ENCODE assay signal across 7 mouse cellular contexts in genomic region chr5:142478829-142479435, GRCm38 (mm10). TPM values are rescaled to one million over a fixed set of nuclear protein-coding genes. Genes with fewer than 3 reads are reported as not detected.
A peak's percentile ranks its signal among the peaks of the same experiment; 100 is the strongest.
DNase-seq lines count a peak whose midpoint lies in the region; ATAC-seq lines count a peak whose summit lies in the region.

No protein-coding gene starts in this region.

- H3K27me3 ChIP-seq in intestine, embryonic 14.5 days (replicated peaks; ENCODE audit: control insufficient read depth, insufficient read depth, low read length) = no peaks in the 10 kb centered on the region
- no peaks in the 10 kb centered on the region for H3K27me3 ChIP-seq in midbrain, embryonic 11.5 days (ENCODE audit: control insufficient read depth, insufficient read depth, low read length)

- peak; percentile 57; the same call in 1 of the 2 replicates for ATAC-seq in intestine, embryonic 14.5 days (replicated peaks; ENCODE audit: low FRiP score, low TSS enrichment, low read depth)
- ATAC-seq in midbrain, embryonic 11.5 days (ENCODE audit: low FRiP score) = peak; percentile 79

- H3K36me3 ChIP-seq in intestine, embryonic 14.5 days (ENCODE audit: control insufficient read depth, insufficient read depth, low read length) = no peaks in the 10 kb centered on the region
- H3K36me3 ChIP-seq in midbrain, embryonic 11.5 days (ENCODE audit: control insufficient read depth, insufficient read depth, low read length) = no peaks in the 10 kb centered on the region

- 30% methylated on average over 17 of the region's 17 CpGs for WGBS in intestine, embryonic 14.5 days
- 31% methylated on average over 17 of the region's 17 CpGs for WGBS in midbrain, embryonic 11.5 days

- no peak overlapping the region for H3K27ac ChIP-seq in intestine, embryonic 14.5 days (ENCODE audit: low read depth)
- no peak overlapping the region for H3K27ac ChIP-seq in midbrain, embryonic 11.5 days (ENCODE audit: low read depth, low read length)

- H3K9me3 ChIP-seq in intestine, embryonic 14.5 days (ENCODE audit: control insufficient read depth, low read length) = no peaks in the 10 kb centered on the region
- H3K9me3 ChIP-seq in midbrain, embryonic 11.5 days (ENCODE audit: control insufficient read depth, low read length) = no peaks in the 10 kb centered on the region

- intact Hi-C loops in left cerebral cortex, postnatal 25 days (cut with DNase I) = loop anchor here (2.0 to 5.0 kb wide), 2 partner anchors 72 to 148 kb away; partner anchors contain the start of genes Radil and Wipi2

- no peaks in the 10 kb centered on the region; the same call in 1 of the 2 replicates for H3K4me1 ChIP-seq in intestine, embryonic 14.5 days (replicated peaks; ENCODE audit: control insufficient read depth, insufficient read depth, low read length)
- H3K4me1 ChIP-seq in midbrain, embryonic 11.5 days (ENCODE audit: control insufficient read depth, insufficient read depth, low read length) = no peaks in the 10 kb centered on the region

- no peak overlapping the region for H3K9ac ChIP-seq in intestine, embryonic 14.5 days (ENCODE audit: low read length)
- no peak overlapping the region; the same call in 1 of the 2 replicates for H3K9ac ChIP-seq in midbrain, embryonic 11.5 days (ENCODE audit: low read length)

- H3K4me3 ChIP-seq in intestine, embryonic 14.5 days (ENCODE audit: low read depth, low read length) = no peak overlapping the region
- H3K4me3 ChIP-seq in midbrain, embryonic 11.5 days (ENCODE audit: low read depth, low read length) = no peak overlapping the region

- DNase-seq in adrenal gland, adult 8-10 months = peak; percentile 62
- DNase-seq in embryo, embryonic 11 days = peak; percentile 89
- DNase-seq in gastrocnemius, postnatal 25 days = peak; percentile 55
- DNase-seq in intestine, embryonic 14.5 days (ENCODE audit: low spot score) = peak; percentile 93
- peak; percentile 82 to 86 for DNase-seq in left cerebral cortex, postnatal 25 days (ENCODE audit: low spot score in 2 of 2)
- DNase-seq in midbrain, embryonic 11.5 days (ENCODE audit: low spot score, missing footprints) = peak; percentile 99
- DNase-seq in right cerebral cortex, postnatal 4 days = peak; percentile 97

- peak overlapping the region; percentile 33; the same call in 1 of the 2 replicates for H3K4me2 ChIP-seq in intestine, embryonic 14.5 days (ENCODE audit: low read length)
- H3K4me2 ChIP-seq in midbrain, embryonic 11.5 days = no peak overlapping the region

RNA-seq across cellular contexts. Expression of gene Ap5z1, which starts 15.2 kb away (rescaled TPM):
- total RNA-seq in adrenal gland, adult 8-10 months (2022) = 10 to 100 TPM; 18.4 to 36.8 (median 26.5) TPM
- 1 to 10 TPM; 2.5 to 4.0 TPM for total RNA-seq in gastrocnemius, postnatal 25 days (2021)
- polyA plus RNA-seq in intestine, embryonic 14.5 days (2014; fragmentation: Nextera tagmentation; extraction: Ambion mirVana) = 10.5 and 12.3 TPM in 2 replicates
- total RNA-seq in left cerebral cortex, postnatal 25 days (2021) = 10 to 100 TPM; 19.0 TPM
- 8.8 and 10.5 TPM in 2 replicates for polyA plus RNA-seq in midbrain, embryonic 11.5 days (2014; fragmentation: Nextera tagmentation; extraction: Ambion mirVana)

RNA-seq across cellular contexts. Expression of gene Papolb, which starts 50.9 kb away (rescaled TPM):
- total RNA-seq in adrenal gland, adult 8-10 months (2022) = under 1 TPM; 0.06 to 0.35 (median 0.26) TPM
- total RNA-seq in gastrocnemius, postnatal 25 days (2021) = under 1 TPM; 0.08 to 0.19 TPM
- 0.04 and 0.15 TPM in 2 replicates for polyA plus RNA-seq in intestine, embryonic 14.5 days (2014; fragmentation: Nextera tagmentation; extraction: Ambion mirVana)
- total RNA-seq in left cerebral cortex, postnatal 25 days (2021) = 1 to 10 TPM in 1 of 2 experiments, under 1 TPM in 1; 0.69 to 1.0 TPM
- 0.22 and 0.41 TPM in 2 replicates for polyA plus RNA-seq in midbrain, embryonic 11.5 days (2014; fragmentation: Nextera tagmentation; extraction: Ambion mirVana)
